Mouse (Mus musculus) midbrain, embryonic 14.5 days (tissue): Measurements from ENCODE around the gene Cpt2. TPM values are rescaled to one million over a fixed set of nuclear protein-coding genes. Genes with fewer than 3 reads are reported as not detected.

ENCODE experiments used
- ATAC-seq: fragments of 200-750 bp; cut with Nextera tagmentation; 2 replicates; pipeline ENCODE4 v1.8.0; 2017; ENCODE audit warnings: moderate number of reproducible peaks, moderate library complexity; ENCODE audit not compliant: low FRiP score, low TSS enrichment
- DNase-seq: peaks from one replicate; pipeline ENCODE4 v3.0.0-alpha.2; 2015
- H3K27ac ChIP-seq: fragments of 300-500 bp; sonication (generic); replicated peaks from 2 replicates; pipeline ENCODE4 v1.5.1; 2014; ENCODE audit warnings: mild to moderate bottlenecking, low read depth, low read length, moderate library complexity
- H3K27me3 ChIP-seq: fragments of 300-500 bp; sonication (generic); 2 replicates; pipeline ENCODE4 v1.6.1; 2014; ENCODE audit warnings: low read length, control low read depth, mixed read lengths; ENCODE audit not compliant: control insufficient read depth, insufficient read depth
- H3K36me3 ChIP-seq: fragments of 300-500 bp; sonication (generic); 2 replicates; pipeline ENCODE4 v1.6.1; 2014; ENCODE audit warnings: low read length, control low read depth; ENCODE audit not compliant: control insufficient read depth, insufficient read depth
- H3K4me1 ChIP-seq: fragments of 300-500 bp; sonication (generic); 2 replicates; pipeline ENCODE4 v1.6.1; 2014; ENCODE audit warnings: mild to moderate bottlenecking, antibody characterized with exemption, low read length, control low read depth; ENCODE audit not compliant: control insufficient read depth, insufficient read depth
- H3K4me2 ChIP-seq: fragments of 300-500 bp; sonication (generic); 2 replicates; pipeline ENCODE4 v1.6.1; 2014; ENCODE audit warnings: mild to moderate bottlenecking, low read length, moderate library complexity
- H3K4me3 ChIP-seq: fragments of 300-500 bp; sonication (generic); replicated peaks from 2 replicates; pipeline ENCODE4 v1.5.1; 2014; ENCODE audit warnings: low read depth, low read length
- H3K9ac ChIP-seq: fragments of 300-500 bp; sonication (generic); replicated peaks from 2 replicates; pipeline ENCODE4 v1.6.1; 2014; ENCODE audit warnings: mild to moderate bottlenecking, low read length, moderate library complexity
- H3K9me3 ChIP-seq: fragments of 300-500 bp; sonication (generic); 2 replicates; pipeline ENCODE4 v1.6.1; 2016; ENCODE audit warnings: low read length, control low read depth, mixed read lengths; ENCODE audit not compliant: control insufficient read depth
- WGBS: fragments of 180-500 bp; shearing (Covaris S2); extraction: QIAGEN DNeasy Blood & Tissue Kit; methylation state at CpG from one replicate; pipeline ENCODE4 v1.1.7; 2014; 5-methylcytosine and 5-hydroxymethylcytosine counted together
- polyA plus RNA-seq: library from polyadenylated mRNA; unstranded; fragments of >200 nt; fragmentation: Nextera tagmentation; extraction: Ambion mirVana; gene quantifications from 2 replicates; pipeline ENCODE4 v1.2.1, GENCODE M21; 2014

Gene Cpt2
- polyA plus RNA-seq, 1 experiment from 2014 or later, result 17.5 TPM

DNA sequence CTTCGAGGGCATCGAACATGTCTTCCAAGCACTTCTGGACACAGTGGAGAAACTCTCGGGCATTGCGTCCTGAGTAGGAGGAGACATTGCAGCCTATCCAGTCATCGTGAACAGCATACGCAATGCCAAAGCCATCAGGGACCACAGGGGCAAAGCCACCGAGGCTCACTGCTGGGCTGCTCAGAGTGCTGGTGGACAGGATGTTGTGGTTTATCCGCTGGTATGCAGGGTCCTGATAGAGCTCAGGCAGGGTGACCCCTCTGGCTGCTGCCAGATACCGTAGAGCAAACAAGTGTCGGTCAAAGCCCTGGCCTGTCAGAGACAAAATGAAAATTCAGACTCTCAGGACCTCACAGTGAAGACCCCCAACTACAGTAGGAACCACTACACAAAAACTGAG lies 19.2 kb downstream of the Cpt2 start:
- 96% methylated on average over 10 of the region's 10 CpGs for WGBS
- ATAC-seq (no peak), DNase-seq (no peak)
- 0 out of 2 replicates have a peak, but pooled peaks cover 17% of the 10 kb centered on the region for H3K36me3 ChIP-seq
- no peak overlapping the region for H3K9ac ChIP-seq
- H3K4me1 ChIP-seq, result no peaks in the 10 kb centered on the region
- H3K9me3 ChIP-seq, result no peaks in the 10 kb centered on the region
- no peak overlapping the region for H3K4me2 ChIP-seq
- no peaks in the 10 kb centered on the region for H3K27me3 ChIP-seq
- H3K27ac ChIP-seq, result no peak overlapping the region
- no peak overlapping the region for H3K4me3 ChIP-seq

DNA sequence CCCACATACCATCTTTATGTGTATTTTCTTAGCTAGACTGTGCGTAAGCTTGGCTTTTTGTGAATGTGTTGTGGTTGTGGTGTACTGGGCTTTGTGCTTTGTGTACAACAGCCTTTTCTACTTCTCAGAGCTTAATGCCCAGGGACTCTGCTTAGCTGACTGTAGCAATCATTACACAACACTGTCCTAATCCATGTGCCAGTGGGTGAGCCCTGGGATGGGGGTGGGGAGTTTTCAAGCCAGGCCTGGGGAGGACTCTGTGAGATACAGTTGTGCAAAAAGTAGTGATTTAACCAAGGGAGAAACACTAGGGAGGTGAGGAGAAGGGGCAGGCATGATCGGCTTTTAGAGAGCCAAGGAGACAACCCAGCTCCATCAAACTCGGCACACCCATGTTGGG lies 23.2 kb downstream of the Cpt2 start:
- Histone ChIP-seq H3K9ac (no peak overlapping the region), H3K4me3 (no peak overlapping the region), H3K27ac (no peak overlapping the region), H3K4me2 (no peak overlapping the region), H3K27me3 (no peaks in the 10 kb centered on the region), H3K36me3 (peaks cover 34% of the 10 kb centered on the region), H3K9me3 (no peaks in the 10 kb centered on the region), H3K4me1 (no peaks in the 10 kb centered on the region)
- ATAC-seq (no peak), DNase-seq (no peak)
- WGBS, result 91% methylated on average over 3 of the region's 3 CpGs

DNA sequence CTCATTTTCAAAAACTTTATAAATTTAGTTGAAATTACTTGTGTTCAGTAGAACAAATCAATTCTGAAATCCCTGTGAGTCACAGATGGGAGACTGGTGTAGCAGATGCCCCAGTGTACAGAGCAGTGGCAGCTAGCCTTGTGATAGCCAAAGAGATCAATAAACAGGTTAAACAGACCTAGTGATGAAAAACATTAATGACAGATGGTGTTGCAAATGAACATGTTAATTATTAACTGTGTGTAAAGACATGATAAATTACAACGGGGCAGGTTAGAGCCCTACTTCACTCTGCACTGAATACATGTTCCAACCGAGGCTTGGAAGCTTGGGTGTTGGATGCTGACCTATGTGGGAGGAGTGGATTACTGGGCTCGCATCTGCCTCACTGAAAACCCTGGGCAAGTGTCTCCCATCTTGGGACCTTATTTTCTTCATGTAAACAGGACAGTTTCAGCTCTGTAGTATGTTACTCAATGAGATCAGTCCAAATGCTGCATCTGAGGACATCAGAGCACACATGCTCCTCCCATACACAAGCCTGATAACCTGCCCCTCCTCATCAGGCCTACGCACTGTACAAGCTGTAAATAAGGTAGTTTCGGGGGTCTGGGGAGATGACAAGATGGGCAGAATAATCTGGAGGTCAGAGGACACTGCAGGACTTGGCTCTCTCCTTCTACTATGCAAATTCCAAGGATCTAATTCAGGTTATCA lies 24.0 kb downstream of the Cpt2 start:
- no peaks in the 10 kb centered on the region for H3K27me3 ChIP-seq
- WGBS, result 93% methylated on average over 5 of the region's 5 CpGs
- H3K4me1 ChIP-seq, result no peaks in the 10 kb centered on the region
- ATAC-seq, result no peak
- no peak overlapping the region for H3K27ac ChIP-seq
- no peak overlapping the region for H3K4me2 ChIP-seq
- no peak overlapping the region for H3K4me3 ChIP-seq
- DNase-seq, result no peak
- H3K9ac ChIP-seq, result no peak overlapping the region
- H3K9me3 ChIP-seq, result no peaks in the 10 kb centered on the region
- H3K36me3 ChIP-seq, result peaks cover 38% of the 10 kb centered on the region

DNA sequence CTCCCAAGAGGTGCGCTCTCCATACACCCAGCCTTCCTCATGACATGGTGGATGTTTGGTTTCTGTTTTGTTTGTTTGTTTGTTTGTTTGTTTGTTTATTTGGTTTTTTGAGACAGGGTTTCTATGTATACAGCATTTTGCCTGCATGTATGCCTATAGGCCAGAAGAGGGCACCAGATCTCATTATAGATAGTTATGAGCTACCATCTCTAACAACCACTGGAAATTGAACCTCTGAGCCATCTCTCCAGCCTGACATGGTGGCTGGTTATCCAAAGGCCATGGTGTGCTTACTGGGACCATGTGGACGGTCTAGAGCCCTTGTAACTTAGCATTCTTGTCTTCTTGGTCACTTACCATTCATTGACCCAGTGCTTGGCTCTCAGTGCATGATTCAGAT lies 30.7 kb downstream of the Cpt2 start:
- DNase-seq, result peak; percentile 76
- Histone ChIP-seq H3K9ac (no peak overlapping the region), H3K4me1 (peaks cover 10% of the 10 kb centered on the region), H3K27ac (no peak overlapping the region), H3K36me3 (peaks cover 49% of the 10 kb centered on the region), H3K4me2 (no peak overlapping the region), H3K9me3 (no peaks in the 10 kb centered on the region), H3K27me3 (no peaks in the 10 kb centered on the region), H3K4me3 (no peak overlapping the region)
- 88% methylated on average over 2 of the region's 2 CpGs for WGBS
- ATAC-seq, result no peak

DNA sequence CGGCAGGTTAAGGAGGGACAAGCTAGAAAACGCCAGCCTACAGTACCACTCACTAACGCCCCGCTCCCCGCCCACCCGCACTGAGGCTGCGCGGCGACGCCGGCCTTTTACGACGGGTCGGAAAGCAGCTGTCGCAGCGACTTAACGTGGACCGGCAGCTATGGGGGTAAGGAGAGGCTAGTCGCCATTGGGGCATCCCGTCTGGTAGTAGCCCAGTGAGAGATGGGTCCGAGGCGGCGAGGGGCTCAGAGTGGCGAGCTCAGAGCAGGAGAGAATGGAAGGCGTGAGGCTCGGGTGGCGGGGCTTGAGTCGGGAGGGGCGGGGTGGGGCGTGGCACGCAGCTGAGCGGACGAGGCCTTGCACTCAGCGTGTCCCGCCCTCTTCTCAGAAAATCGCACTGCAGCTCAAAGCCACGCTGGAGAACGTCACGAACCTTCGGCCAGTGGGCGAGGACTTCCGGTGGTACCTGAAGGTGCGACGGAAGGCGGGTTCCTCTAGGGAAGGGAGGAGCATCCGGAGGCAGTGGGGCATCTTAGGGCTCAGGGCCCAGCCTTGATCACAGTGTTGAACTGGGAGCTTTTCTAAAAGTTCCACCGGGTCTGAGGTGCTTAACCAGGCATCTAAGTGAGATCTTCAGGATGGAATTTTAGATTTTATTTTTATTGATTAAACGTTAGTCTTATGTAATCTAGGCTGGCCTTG lies 33.5 kb downstream of the Cpt2 start, which contains the start of gene 0610037L13Rik:
Gene 0610037L13Rik, plus strand, starts transcription at position 83 of the 702 bp plus-strand sequence.
- Histone ChIP-seq H3K4me3 (peak within 1 kb of the TSS; percentile 56), H3K27me3 (no peaks in the 10 kb centered on the region), H3K9ac (peak within 1 kb of the TSS; percentile 79), H3K9me3 (no peaks in the 10 kb centered on the region), H3K36me3 (peaks cover 34% of the 10 kb centered on the region), H3K4me1 (peaks cover 10% of the 10 kb centered on the region), H3K27ac (peak within 1 kb of the TSS; percentile 93), H3K4me2 (peak within 1 kb of the TSS; percentile 91)
- ATAC-seq, result peak; percentile 94
- under 1% methylated on average over 48 of the region's 48 CpGs for WGBS
- peak; percentile 97 for DNase-seq

DNA sequence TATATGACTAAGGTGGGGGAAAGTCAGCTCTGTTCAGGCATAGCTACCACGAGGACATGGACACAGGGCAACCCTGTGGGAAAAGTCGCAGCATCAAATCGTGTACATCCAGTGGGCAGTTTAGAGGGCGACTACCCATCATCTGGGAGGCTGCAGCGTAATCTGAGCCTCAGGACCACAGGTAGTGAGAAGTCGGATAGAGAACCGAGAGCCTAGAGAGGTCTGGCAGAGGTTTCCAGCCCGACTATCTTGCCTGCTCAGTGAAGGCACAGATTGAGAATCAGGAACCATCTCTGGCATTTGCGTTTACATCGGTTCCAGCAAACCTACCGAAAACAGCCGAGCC lies 34.1 kb downstream of the Cpt2 start:
- H3K27ac ChIP-seq, result peak overlapping the region; percentile 93
- under 1% methylated on average over 12 of the region's 12 CpGs for WGBS
- peak overlapping the region; percentile 56 for H3K4me3 ChIP-seq
- ATAC-seq (peak; percentile 44), DNase-seq (no peak)
- peaks cover 10% of the 10 kb centered on the region for H3K4me1 ChIP-seq
- H3K9ac ChIP-seq, result peak overlapping the region; percentile 79
- H3K27me3 ChIP-seq, result no peaks in the 10 kb centered on the region
- H3K9me3 ChIP-seq, result no peaks in the 10 kb centered on the region
- peak overlapping the region; percentile 91 for H3K4me2 ChIP-seq
- H3K36me3 ChIP-seq, result peaks cover 35% of the 10 kb centered on the region

DNA sequence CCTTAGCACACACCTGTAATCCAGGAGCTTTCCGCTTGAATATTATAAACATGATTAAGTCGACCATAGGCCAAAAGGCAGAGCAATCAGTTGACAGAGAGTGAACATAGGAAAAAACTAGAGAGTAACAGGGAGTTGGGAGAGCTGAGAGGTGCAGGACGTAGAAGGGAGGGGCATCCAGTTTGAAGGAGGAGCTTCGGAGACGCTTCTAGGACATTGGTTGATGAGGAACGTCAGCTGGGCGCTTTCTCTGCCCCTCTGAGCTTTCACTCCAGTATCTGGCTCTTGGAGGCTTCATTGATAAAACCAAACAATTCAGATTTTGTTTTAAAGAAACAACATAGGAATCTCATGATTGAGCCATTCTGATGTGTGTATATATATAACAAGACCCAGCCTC lies 37.0 kb downstream of the Cpt2 start:
- H3K36me3 ChIP-seq, result peaks cover 46% of the 10 kb centered on the region
- WGBS, result 79% methylated on average over 7 of the region's 7 CpGs

DNA sequence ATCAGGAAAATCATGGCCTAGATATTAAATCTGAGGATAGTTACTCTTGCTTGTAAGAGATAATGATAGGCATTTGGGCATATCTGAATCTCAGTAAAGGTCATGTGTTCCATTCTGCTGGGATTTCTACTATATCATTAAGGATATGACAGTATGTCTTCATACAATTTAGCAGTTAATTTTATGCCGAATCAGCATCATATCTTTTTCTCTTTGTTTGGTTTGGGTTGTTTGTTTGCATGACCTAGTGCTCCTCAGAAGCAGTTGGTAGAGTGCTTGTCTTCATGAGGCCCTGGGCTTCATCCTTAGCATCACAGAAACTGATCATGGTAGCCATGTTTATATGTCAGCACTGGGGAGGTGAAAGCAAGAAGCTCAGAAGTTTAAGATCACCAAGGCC lies 41.8 kb downstream of the Cpt2 start:
- DNase-seq (no peak), ATAC-seq (no peak)
- WGBS, result 98% methylated on average over 1 of the region's 1 CpGs
- H3K9ac ChIP-seq, result no peak overlapping the region
- peaks cover 9% of the 10 kb centered on the region for H3K4me1 ChIP-seq
- no peaks in the 10 kb centered on the region for H3K9me3 ChIP-seq
- H3K27ac ChIP-seq, result no peak overlapping the region
- H3K4me3 ChIP-seq, result no peak overlapping the region
- peaks cover 44% of the 10 kb centered on the region for H3K36me3 ChIP-seq
- H3K4me2 ChIP-seq, result no peak overlapping the region
- H3K27me3 ChIP-seq, result no peaks in the 10 kb centered on the region

More for the DNA sequence above, 37.0 kb downstream of the Cpt2 start:
- Histone ChIP-seq H3K27ac (no peak overlapping the region), H3K4me1 (peaks cover 10% of the 10 kb centered on the region), H3K4me2 (no peak overlapping the region), H3K9ac (no peak overlapping the region), H3K9me3 (no peaks in the 10 kb centered on the region), H3K27me3 (no peaks in the 10 kb centered on the region), H3K4me3 (no peak overlapping the region)
- DNase-seq (no peak), ATAC-seq (no peak)
